Mouse (Mus musculus): ENCODE results near the gene Brip1.

DNA sequence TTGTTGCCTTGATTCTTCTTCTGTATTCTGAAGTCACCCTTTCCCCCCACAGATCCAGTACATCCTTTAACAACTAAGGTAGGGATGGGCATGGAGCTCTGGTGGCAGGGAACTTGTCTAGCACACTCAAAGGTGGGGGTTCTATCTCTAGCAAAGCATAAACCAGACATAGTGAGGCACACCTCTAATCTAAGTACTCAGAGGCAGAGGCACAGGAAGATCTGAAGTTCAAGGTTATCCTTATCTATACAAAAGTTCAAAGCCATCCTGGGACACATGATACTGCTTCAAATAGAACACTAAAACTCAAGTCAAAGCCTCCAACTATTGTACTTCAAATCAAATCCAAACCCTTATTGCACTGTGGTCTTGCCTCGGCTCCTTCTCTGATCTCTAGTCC lies 85.0 kb downstream of the Brip1 start:
- no peak for TF ChIP-seq CTCF (IDR thresholded peaks at IDR 0.05; ENCODE audit: low read depth)
- TF ChIP-seq EP300 (IDR thresholded peaks at IDR 0.05; ENCODE audit: low read depth), result no peak

Data from liver, postnatal 0 days (tissue).